Mouse (Mus musculus): Measurements from ENCODE around the gene Zfp148. TPM values are rescaled to one million over a fixed set of nuclear protein-coding genes. Genes with fewer than 3 reads are reported as not detected.

Gene Zfp148
- polyA plus RNA-seq, 1 experiment from 2014 or later = 12.8 TPM

- Histone ChIP-seq H3K4me2 (no peak overlapping the region), H3K4me1 (replicated peaks) (peaks cover 7% of the 10 kb centered on the region), H3K27me3 (no peaks in the 10 kb centered on the region), H3K9me3 (replicated peaks) (no peaks in the 10 kb centered on the region), H3K4me3 (replicated peaks) (no peak overlapping the region), H3K36me3 (replicated peaks) (no peaks in the 10 kb centered on the region), H3K9ac (no peak overlapping the region), H3K27ac (replicated peaks) (no peak overlapping the region)
- WGBS (ENCODE audit: insufficient replicate concordance) = 40% methylated on average over 3 of the region's 3 CpGs
- ATAC-seq (ENCODE audit: insufficient read depth) = no peak
These were observed 34.3 kb upstream of the Zfp148 start for GRCm38 (mm10) chr16:33346376-33346775.

GRCm38 (mm10) chr16:33347134-33347533, 33.5 kb upstream of the Zfp148 start:
- Histone ChIP-seq H3K36me3 (replicated peaks) (no peaks in the 10 kb centered on the region), H3K27ac (replicated peaks) (no peak overlapping the region), H3K27me3 (no peaks in the 10 kb centered on the region), H3K4me2 (no peak overlapping the region), H3K4me3 (replicated peaks) (no peak overlapping the region), H3K9ac (no peak overlapping the region), H3K9me3 (replicated peaks) (no peaks in the 10 kb centered on the region), H3K4me1 (replicated peaks) (peaks cover 7% of the 10 kb centered on the region)
- WGBS (ENCODE audit: insufficient replicate concordance) = 69% methylated on average over 5 of the region's 5 CpGs
- ATAC-seq (ENCODE audit: insufficient read depth) = no peak

GRCm38 (mm10) chr16:33357805-33358204, 22.8 kb upstream of the Zfp148 start:
- ATAC-seq (ENCODE audit: insufficient read depth) = no peak
- Histone ChIP-seq H3K9ac (no peak overlapping the region), H3K4me1 (replicated peaks) (no peaks in the 10 kb centered on the region), H3K9me3 (replicated peaks) (no peaks in the 10 kb centered on the region), H3K27me3 (no peaks in the 10 kb centered on the region), H3K27ac (replicated peaks) (no peak overlapping the region), H3K4me2 (no peak overlapping the region), H3K36me3 (replicated peaks) (no peaks in the 10 kb centered on the region), H3K4me3 (replicated peaks) (no peak overlapping the region)
- 61% methylated on average over 6 of the region's 6 CpGs for WGBS (ENCODE audit: insufficient replicate concordance)

- 68% methylated on average over 6 of the region's 6 CpGs for WGBS (ENCODE audit: insufficient replicate concordance)
- 0 out of 2 replicates have a peak, but pooled peaks cover 3% of the 10 kb centered on the region for H3K4me1 ChIP-seq (replicated peaks)
- no peak overlapping the region for H3K4me3 ChIP-seq (replicated peaks)
- H3K27me3 ChIP-seq = no peaks in the 10 kb centered on the region
- no peaks in the 10 kb centered on the region for H3K36me3 ChIP-seq (replicated peaks)
- no peak for ATAC-seq (ENCODE audit: insufficient read depth)
- H3K9me3 ChIP-seq (replicated peaks) = no peaks in the 10 kb centered on the region
- H3K27ac ChIP-seq (replicated peaks) = no peak overlapping the region
- no peak overlapping the region for H3K4me2 ChIP-seq
- H3K9ac ChIP-seq = no peak overlapping the region
These were observed 14.9 kb upstream of the Zfp148 start for GRCm38 (mm10) chr16:33365772-33366171.

GRCm38 (mm10) chr16:33368632-33369031, 12.0 kb upstream of the Zfp148 start:
- H3K36me3 ChIP-seq (replicated peaks) = no peaks in the 10 kb centered on the region
- 71% methylated on average over 3 of the region's 3 CpGs for WGBS (ENCODE audit: insufficient replicate concordance)
- no peak overlapping the region for H3K4me3 ChIP-seq (replicated peaks)
- H3K27me3 ChIP-seq = no peaks in the 10 kb centered on the region
- no peak for ATAC-seq (ENCODE audit: insufficient read depth)
- H3K4me2 ChIP-seq = no peak overlapping the region
- no peak overlapping the region for H3K9ac ChIP-seq
- H3K4me1 ChIP-seq (replicated peaks) = 0 out of 2 replicates have a peak, but pooled peaks cover 3% of the 10 kb centered on the region
- no peaks in the 10 kb centered on the region for H3K9me3 ChIP-seq (replicated peaks)
- H3K27ac ChIP-seq (replicated peaks) = no peak overlapping the region

GRCm38 (mm10) chr16:33370836-33371235, 9.8 kb upstream of the Zfp148 start:
- WGBS (ENCODE audit: insufficient replicate concordance) = 42% methylated on average over 6 of the region's 6 CpGs
- H3K9ac ChIP-seq = no peak overlapping the region

GRCm38 (mm10) chr16:33372611-33373010, 8.0 kb upstream of the Zfp148 start:
- H3K4me3 ChIP-seq (replicated peaks) = no peak overlapping the region
- H3K9ac ChIP-seq = no peak overlapping the region
- no peaks in the 10 kb centered on the region for H3K27me3 ChIP-seq
- no peaks in the 10 kb centered on the region for H3K9me3 ChIP-seq (replicated peaks)
- ATAC-seq (ENCODE audit: insufficient read depth) = no peak
- no peaks in the 10 kb centered on the region for H3K36me3 ChIP-seq (replicated peaks)
- no peak overlapping the region for H3K4me2 ChIP-seq
- H3K4me1 ChIP-seq (replicated peaks) = 0 out of 2 replicates have a peak, but pooled peaks cover 3% of the 10 kb centered on the region
- H3K27ac ChIP-seq (replicated peaks) = no peak overlapping the region
- WGBS (ENCODE audit: insufficient replicate concordance) = 34% methylated on average over 5 of the region's 5 CpGs

More at GRCm38 (mm10) chr16:33370836-33371235, 9.8 kb upstream of the Zfp148 start:
- Histone ChIP-seq H3K27ac (replicated peaks) (no peak overlapping the region), H3K4me3 (replicated peaks) (no peak overlapping the region), H3K4me1 (replicated peaks) (0 out of 2 replicates have a peak, but pooled peaks cover 3% of the 10 kb centered on the region), H3K36me3 (replicated peaks) (no peaks in the 10 kb centered on the region), H3K9me3 (replicated peaks) (no peaks in the 10 kb centered on the region), H3K27me3 (no peaks in the 10 kb centered on the region), H3K4me2 (no peak overlapping the region)
- ATAC-seq (ENCODE audit: insufficient read depth) = no peak

- no peak overlapping the region for H3K9ac ChIP-seq
- ATAC-seq (ENCODE audit: insufficient read depth) = no peak
- no peak overlapping the region for H3K4me3 ChIP-seq (replicated peaks)
- H3K4me1 ChIP-seq (replicated peaks) = 0 out of 2 replicates have a peak, but pooled peaks cover 3% of the 10 kb centered on the region
- no peak overlapping the region for H3K4me2 ChIP-seq
- no peaks in the 10 kb centered on the region for H3K9me3 ChIP-seq (replicated peaks)
- H3K27me3 ChIP-seq = no peaks in the 10 kb centered on the region
- no peak overlapping the region for H3K27ac ChIP-seq (replicated peaks)
- no peaks in the 10 kb centered on the region for H3K36me3 ChIP-seq (replicated peaks)
- 86% methylated on average over 2 of the region's 2 CpGs for WGBS (ENCODE audit: insufficient replicate concordance)
These were observed 7.3 kb upstream of the Zfp148 start for GRCm38 (mm10) chr16:33373326-33373725.

- Histone ChIP-seq H3K4me3 (replicated peaks) (no peak overlapping the region), H3K4me2 (no peak overlapping the region), H3K27me3 (no peaks in the 10 kb centered on the region), H3K36me3 (replicated peaks) (no peaks in the 10 kb centered on the region), H3K9me3 (replicated peaks) (no peaks in the 10 kb centered on the region), H3K9ac (no peak overlapping the region), H3K4me1 (replicated peaks) (peaks cover 17% of the 10 kb centered on the region), H3K27ac (replicated peaks) (no peak overlapping the region)
- 63% methylated on average over 5 of the region's 5 CpGs for WGBS (ENCODE audit: insufficient replicate concordance)
- ATAC-seq (ENCODE audit: insufficient read depth) = no peak
These were observed 4.4 kb upstream of the Zfp148 start for GRCm38 (mm10) chr16:33376266-33376665.

GRCm38 (mm10) chr16:33379219-33379943, 1.3 kb upstream of the Zfp148 start:
- 68% methylated on average over 6 of the region's 6 CpGs for WGBS (ENCODE audit: insufficient replicate concordance)
- Histone ChIP-seq H3K9me3 (replicated peaks) (no peaks in the 10 kb centered on the region), H3K27ac (replicated peaks) (peak overlapping the region; percentile 86; the same call in 1 of the 2 replicates), H3K4me2 (peak overlapping the region; percentile 88), H3K27me3 (no peaks in the 10 kb centered on the region), H3K4me3 (replicated peaks) (peak overlapping the region; percentile 79), H3K36me3 (replicated peaks) (no peaks in the 10 kb centered on the region), H3K4me1 (replicated peaks) (peaks cover 38% of the 10 kb centered on the region), H3K9ac (peak overlapping the region; percentile 85; the same call in 1 of the 2 replicates)
- no peak for ATAC-seq (ENCODE audit: insufficient read depth)

- WGBS (ENCODE audit: insufficient replicate concordance) = under 1% methylated on average over 59 of the region's 80 CpGs
- peak overlapping the region; percentile 86 for H3K27ac ChIP-seq (replicated peaks)
- no peaks in the 10 kb centered on the region for H3K9me3 ChIP-seq (replicated peaks)
- H3K4me1 ChIP-seq (replicated peaks) = peaks cover 42% of the 10 kb centered on the region
- H3K4me3 ChIP-seq (replicated peaks) = peak overlapping the region; percentile 79
- peak overlapping the region; percentile 88 for H3K4me2 ChIP-seq
- H3K27me3 ChIP-seq = no peaks in the 10 kb centered on the region
- peak overlapping the region; percentile 85 for H3K9ac ChIP-seq
- peak; percentile 74 for ATAC-seq (ENCODE audit: insufficient read depth)
- no peaks in the 10 kb centered on the region for H3K36me3 ChIP-seq (replicated peaks)
These were observed 412 bp downstream of the Zfp148 start for GRCm38 (mm10) chr16:33380882-33381613.

All from liver, embryonic 15.5 days (tissue).